Comparison of ENCODE assay signal across 9 mouse cellular contexts in genomic region chr19:57642980-57643379, GRCm38 (mm10). TPM values are rescaled to one million over a fixed set of nuclear protein-coding genes. Genes with fewer than 3 reads are reported as not detected.
DNase-seq lines count a peak whose midpoint lies in the region; ATAC-seq and TF ChIP-seq lines count a peak whose summit lies in the region.
"Had no signal": no experiment of that assay in that cellular context is flagged by ENCODE, and none has a peak within 500 bp of the region (broad histone marks: within the 10 kb centered on the region; RNA-seq: fewer than 3 reads in every experiment).

No protein-coding gene starts in this region.

- CTCF ChIA-PET in Patski (lab: Charles Lee) = interaction anchor here (0.7 to 1.6 kb wide), 7 partner anchors 160 to 245 kb away, joined by 3 to 6 read pairs (median 3); no protein-coding TSS in a partner anchor

- WGBS in forebrain, embryonic 11.5 days = 73% methylated on average over 2 of the region's 2 CpGs
- 64% methylated on average over 2 of the region's 2 CpGs for WGBS in midbrain, embryonic 16.5 days

- H3K9me3 ChIP-seq in forebrain, embryonic 11.5 days (ENCODE audit: control insufficient read depth, low read length) = no peaks in the 10 kb centered on the region
- no peaks in the 10 kb centered on the region for H3K9me3 ChIP-seq in midbrain, embryonic 16.5 days (replicated peaks; ENCODE audit: control insufficient read depth, low read length, poor library complexity, severe bottlenecking)

- H3K4me1 ChIP-seq in forebrain, embryonic 11.5 days (replicated peaks; ENCODE audit: control insufficient read depth, insufficient read depth, low read length) = no peaks in the 10 kb centered on the region
- H3K4me1 ChIP-seq in midbrain, embryonic 16.5 days (ENCODE audit: control insufficient read depth, insufficient read depth, low read length) = no peaks in the 10 kb centered on the region

- no peak overlapping the region for H3K4me3 ChIP-seq in forebrain, embryonic 11.5 days (ENCODE audit: low read depth, low read length)
- no peak overlapping the region for H3K4me3 ChIP-seq in midbrain, embryonic 16.5 days (ENCODE audit: low read depth, low read length)

- H3K36me3 ChIP-seq in forebrain, embryonic 11.5 days (ENCODE audit: control insufficient read depth, insufficient read depth, low read length) = no peaks in the 10 kb centered on the region
- no peaks in the 10 kb centered on the region for H3K36me3 ChIP-seq in midbrain, embryonic 16.5 days (ENCODE audit: control insufficient read depth, insufficient read depth, low read length)

- DNase-seq in kidney, adult 9 months = peak; percentile 49
- DNase-seq in kidney, adult 11 months = no peak
- peak; percentile 17 for DNase-seq in Patski (ENCODE audit: low read depth, low spot score)
- DNase-seq in right cerebral cortex, adult 18-20 months = no peak
- DNase-seq in forebrain, embryonic 11.5 days (ENCODE audit: low spot score) = no peak
- DNase-seq: spleen, adult 18-20 months had no signal

- POLR2A ChIA-PET in Patski (lab: Charles Lee) = interaction anchor here (0.7 kb wide), 1 partner anchor 1797 kb away, joined by 3 read pairs; no protein-coding TSS in a partner anchor

- H3K27ac ChIP-seq in forebrain, embryonic 11.5 days (ENCODE audit: low read depth, low read length) = no peak overlapping the region
- no peak overlapping the region for H3K27ac ChIP-seq in midbrain, embryonic 16.5 days (ENCODE audit: low read length)

- no peak overlapping the region for H3K4me2 ChIP-seq in forebrain, embryonic 11.5 days (ENCODE audit: low read depth, low read length, severe bottlenecking)
- no peak overlapping the region for H3K4me2 ChIP-seq in midbrain, embryonic 16.5 days (ENCODE audit: low read length)

- TF ChIP-seq CTCF in Patski (IDR thresholded peaks at IDR 0.05) = peak; percentile 57

- in situ Hi-C loops in Patski (cut with MboI; ENCODE audit: low pct_unique_long_range_greater_than_20kb) = loop anchor here (10.0 to 25.0 kb wide), 2 partner anchors 488 to 581 kb away; no protein-coding TSS in a partner anchor

- ATAC-seq in CD4-positive, CD25-positive, alpha-beta regulatory T cell, adult 4 months = peak; percentile 37
- no peak for ATAC-seq in Patski
- ATAC-seq in inflammation-experienced regulatory T-cells, adult 6 months = peak; percentile 56
- ATAC-seq in forebrain, embryonic 11.5 days (replicated peaks; ENCODE audit: low FRiP score) = no peak
- no peak for ATAC-seq in midbrain, embryonic 16.5 days

- H3K9ac ChIP-seq in forebrain, embryonic 11.5 days (ENCODE audit: low read length) = no peak overlapping the region
- H3K9ac ChIP-seq in midbrain, embryonic 16.5 days (ENCODE audit: low read depth, low read length) = no peak overlapping the region

- H3K27me3 ChIP-seq in Patski = no peaks in the 10 kb centered on the region
- H3K27me3 ChIP-seq in forebrain, embryonic 11.5 days (ENCODE audit: control insufficient read depth, insufficient read depth, low read length) = no peaks in the 10 kb centered on the region
- H3K27me3 ChIP-seq in midbrain, embryonic 16.5 days (ENCODE audit: control insufficient read depth, insufficient read depth, low read depth, low read length) = no peaks in the 10 kb centered on the region

RNA-seq across cellular contexts. Expression of gene Atrnl1, which starts 32.1 kb away (rescaled TPM):
- polyA plus RNA-seq in CD4-positive, CD25-positive, alpha-beta regulatory T cell, adult 4 months (2017; shearing (Covaris generic)) = under 1 TPM in 1 of 2 experiments, not detected in 1; 0.11 TPM
- polyA plus RNA-seq in Patski (2021) = 27.9 TPM
- polyA plus RNA-seq in inflammation-experienced regulatory T-cells, adult 6 months (2017; shearing (Covaris generic)) = under 1 TPM; 0.12 to 0.28 (median 0.16) TPM
- 5.0 and 5.3 TPM in 2 replicates for polyA plus RNA-seq in forebrain, embryonic 11.5 days (2014; fragmentation: Nextera tagmentation; extraction: Ambion mirVana)
- polyA plus RNA-seq in midbrain, embryonic 16.5 days (2015; fragmentation: Nextera tagmentation; extraction: Ambion mirVana) = 8.1 and 8.3 TPM in 2 replicates

Comparison
In these comparisons a context has a peak if more than half of its experiments do, and no peak if none do; other contexts are left out.
1. DNase-seq: peak in kidney, adult 9 months (single experiment) and Patski (single experiment); none in kidney, adult 11 months (single experiment), right cerebral cortex, adult 18-20 months (single experiment) and forebrain, embryonic 11.5 days (single experiment).
2. ATAC-seq: peak in CD4-positive, CD25-positive, alpha-beta regulatory T cell, adult 4 months (single experiment) and inflammation-experienced regulatory T-cells, adult 6 months (single experiment); none in Patski (single experiment), forebrain, embryonic 11.5 days (single experiment) and midbrain, embryonic 16.5 days (single experiment).